Mouse (Mus musculus): ENCODE results near the gene Vmn1r33.
"Not testable (repeated sequence)": the region's sequence is repeated elsewhere in the genome, so short reads cannot be mapped to it uniquely, and the experiment has no call there.

Vmn1r33 gene

DNA sequence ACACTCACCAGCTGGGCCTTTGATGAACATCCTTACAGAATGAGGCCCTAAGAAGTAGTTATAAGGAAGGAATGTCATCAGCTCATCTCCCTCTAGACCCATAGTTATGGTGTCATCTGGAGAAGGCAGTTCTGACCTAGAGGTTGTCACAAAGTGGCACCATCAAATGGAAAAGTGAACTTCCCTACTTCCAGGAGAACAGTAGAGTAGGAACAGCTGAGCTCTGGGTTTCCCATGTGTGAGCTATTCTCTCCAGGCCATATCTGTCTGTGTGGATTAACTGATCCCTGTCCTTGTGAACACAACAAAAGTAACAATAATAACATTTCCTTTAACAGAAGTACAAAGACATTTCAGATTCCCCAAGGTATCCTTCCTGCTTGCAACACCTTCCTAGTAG is at the start of gene Vmn1r33:
Gene Vmn1r33, minus strand, starts transcription at position 101 of the 400 bp plus-strand sequence.
- not testable (repeated sequence) for DNase-seq (ENCODE audit: low spot score in 2 of 2)

DNA sequence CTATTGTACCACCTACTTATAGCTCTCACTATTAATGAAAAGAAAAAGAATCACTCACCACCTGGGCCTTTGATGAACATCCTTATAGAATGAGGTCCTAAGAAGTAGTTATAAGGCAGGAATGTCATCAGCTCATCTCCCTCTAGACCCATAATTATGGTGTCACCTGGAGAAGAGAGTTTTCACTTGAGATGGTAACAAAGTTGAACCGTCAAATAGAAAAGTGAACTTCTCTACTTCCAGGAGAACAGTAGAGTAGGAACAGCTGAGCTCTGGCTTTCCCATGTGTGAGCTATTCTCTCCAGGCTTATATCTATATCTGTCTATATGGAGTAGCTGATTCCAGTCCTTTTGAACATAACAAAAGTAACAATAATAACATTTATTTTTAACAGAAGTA is 25.7 kb upstream of the Vmn1r33 start, which contains the start of gene Vmn1r34:
Gene Vmn1r34, minus strand, starts transcription at position 101 of the 400 bp plus-strand sequence.
- no peak for DNase-seq (ENCODE audit: low spot score in 2 of 2)

DNA sequence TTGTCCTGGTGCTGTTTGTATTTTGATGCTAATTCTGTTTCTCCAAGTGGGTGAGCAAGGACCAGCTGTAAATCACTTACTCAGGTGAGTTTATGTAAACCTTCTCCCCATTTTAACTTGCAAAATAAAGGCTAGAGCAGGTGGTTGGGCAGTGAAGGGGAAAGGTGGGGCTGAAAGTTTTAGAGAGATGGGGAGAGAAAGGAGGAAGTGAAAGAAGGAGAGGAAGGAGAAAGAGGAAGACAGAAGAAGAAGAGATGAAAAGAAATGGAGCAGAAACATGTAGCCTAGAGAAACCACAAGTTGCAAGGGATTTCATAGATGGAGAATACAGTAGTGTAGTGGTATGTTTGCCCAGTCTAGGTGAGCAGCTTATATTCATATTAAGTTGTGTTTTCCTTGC is 22.3 kb downstream of the Vmn1r33 start:
- DNase-seq (ENCODE audit: low spot score in 2 of 2): no peak
